Mouse (Mus musculus): Measurements from ENCODE around the gene Ccnk. TPM values are rescaled to one million over a fixed set of nuclear protein-coding genes. Genes with fewer than 3 reads are reported as not detected.

Gene Ccnk
- polyA plus RNA-seq, 1 experiment from 2014 or later = 3.3 TPM

- no peak overlapping the region for H3K4me3 ChIP-seq
- H3K4me1 ChIP-seq = peaks cover 24% of the 10 kb centered on the region
- H3K9me3 ChIP-seq = no peaks in the 10 kb centered on the region
- no peak overlapping the region for H3K9ac ChIP-seq
- no peak for ATAC-seq (ENCODE audit: borderline replicate concordance, extremely low read depth, low FRiP score, low TSS enrichment)
- 45% methylated on average over 3 of the region's 3 CpGs for WGBS
- H3K27me3 ChIP-seq = no peaks in the 10 kb centered on the region
- no peak overlapping the region for H3K27ac ChIP-seq
- H3K36me3 ChIP-seq = peaks cover 6% of the 10 kb centered on the region
- no peak overlapping the region for H3K4me2 ChIP-seq
These were observed 10.5 kb upstream of the Ccnk start for GRCm38 (mm10) chr12:108168909-108169308.

- no peak overlapping the region for H3K9ac ChIP-seq
- no peak for ATAC-seq (ENCODE audit: borderline replicate concordance, extremely low read depth, low FRiP score, low TSS enrichment)
- no peak overlapping the region for H3K4me3 ChIP-seq
- no peak overlapping the region for H3K27ac ChIP-seq
- H3K9me3 ChIP-seq = no peaks in the 10 kb centered on the region
- H3K4me1 ChIP-seq = peaks cover 24% of the 10 kb centered on the region
- 76% methylated on average over 3 of the region's 3 CpGs for WGBS
- H3K4me2 ChIP-seq = no peak overlapping the region
- H3K36me3 ChIP-seq = no peaks in the 10 kb centered on the region
- H3K27me3 ChIP-seq = no peaks in the 10 kb centered on the region
These were observed 8.9 kb upstream of the Ccnk start for GRCm38 (mm10) chr12:108170467-108170866.

DNA sequence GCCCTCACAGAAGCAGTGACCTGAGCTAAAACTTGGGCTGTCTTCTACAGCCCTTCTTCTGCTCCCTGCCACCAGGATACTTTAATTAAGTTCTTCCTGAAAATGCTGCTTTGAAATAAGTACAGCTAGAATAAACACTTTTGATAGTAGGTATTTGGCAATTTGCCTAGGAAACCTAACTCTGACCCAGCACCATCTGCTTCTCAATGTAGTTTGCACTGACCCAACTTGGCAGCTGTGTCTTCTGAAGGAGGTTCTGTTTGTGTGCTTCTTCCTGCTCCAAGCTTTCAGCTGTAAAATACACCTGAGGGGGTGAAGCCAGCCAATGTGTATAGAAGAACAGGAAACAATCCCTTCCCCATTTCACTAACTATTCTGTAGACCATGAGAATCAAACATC, 8.0 kb upstream of the Ccnk start:
- Histone ChIP-seq H3K9ac (no peak overlapping the region), H3K27ac (no peak overlapping the region), H3K36me3 (no peaks in the 10 kb centered on the region), H3K9me3 (no peaks in the 10 kb centered on the region), H3K27me3 (no peaks in the 10 kb centered on the region), H3K4me1 (peaks cover 26% of the 10 kb centered on the region), H3K4me3 (no peak overlapping the region), H3K4me2 (no peak overlapping the region)
- no peak for ATAC-seq (ENCODE audit: borderline replicate concordance, extremely low read depth, low FRiP score, low TSS enrichment)

DNA sequence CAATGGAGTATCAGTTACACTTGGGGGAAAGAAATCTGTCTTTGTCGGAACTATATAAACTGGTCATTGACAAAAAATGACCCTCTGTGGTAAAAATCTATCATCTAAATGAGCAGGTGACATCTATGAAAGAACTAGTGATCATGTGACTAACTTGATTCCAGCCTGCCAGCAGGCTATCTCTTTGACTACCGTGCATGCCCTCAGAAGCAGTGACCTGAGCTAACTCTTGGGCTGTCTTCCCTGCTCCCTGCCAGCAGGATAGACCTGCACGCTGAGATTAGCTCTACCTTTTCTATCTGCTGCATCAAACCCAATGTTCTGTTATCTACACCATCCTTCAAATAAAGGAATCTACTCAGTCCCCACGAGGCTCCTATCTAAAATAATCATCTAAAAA, 6.7 kb upstream of the Ccnk start:
- no peak for ATAC-seq (ENCODE audit: borderline replicate concordance, extremely low read depth, low FRiP score, low TSS enrichment)
- H3K36me3 ChIP-seq = no peaks in the 10 kb centered on the region

GRCm38 (mm10) chr12:108174606-108175505, 4.5 kb upstream of the Ccnk start:
- Histone ChIP-seq H3K4me2 (no peak overlapping the region), H3K27ac (no peak overlapping the region), H3K9ac (no peak overlapping the region), H3K27me3 (no peaks in the 10 kb centered on the region), H3K4me3 (no peak overlapping the region), H3K36me3 (no peaks in the 10 kb centered on the region), H3K9me3 (no peaks in the 10 kb centered on the region), H3K4me1 (peaks cover 33% of the 10 kb centered on the region)
- no peak for ATAC-seq (ENCODE audit: borderline replicate concordance, extremely low read depth, low FRiP score, low TSS enrichment)
- WGBS = 49% methylated on average over 8 of the region's 8 CpGs

More for the DNA sequence above, 6.7 kb upstream of the Ccnk start:
- Histone ChIP-seq H3K27me3 (no peaks in the 10 kb centered on the region), H3K9me3 (no peaks in the 10 kb centered on the region), H3K4me3 (no peak overlapping the region), H3K27ac (no peak overlapping the region), H3K9ac (no peak overlapping the region), H3K4me1 (peaks cover 38% of the 10 kb centered on the region), H3K4me2 (no peak overlapping the region)
- WGBS = 53% methylated on average over 4 of the region's 4 CpGs

- Histone ChIP-seq H3K4me2 (no peak overlapping the region), H3K4me3 (no peak overlapping the region), H3K4me1 (peaks cover 34% of the 10 kb centered on the region), H3K27me3 (no peaks in the 10 kb centered on the region), H3K36me3 (no peaks in the 10 kb centered on the region), H3K9me3 (no peaks in the 10 kb centered on the region), H3K27ac (no peak overlapping the region), H3K9ac (no peak overlapping the region)
- 69% methylated on average over 3 of the region's 3 CpGs for WGBS
- no peak for ATAC-seq (ENCODE audit: borderline replicate concordance, extremely low read depth, low FRiP score, low TSS enrichment)
These were observed 3.0 kb upstream of the Ccnk start for GRCm38 (mm10) chr12:108176366-108176765.

DNA sequence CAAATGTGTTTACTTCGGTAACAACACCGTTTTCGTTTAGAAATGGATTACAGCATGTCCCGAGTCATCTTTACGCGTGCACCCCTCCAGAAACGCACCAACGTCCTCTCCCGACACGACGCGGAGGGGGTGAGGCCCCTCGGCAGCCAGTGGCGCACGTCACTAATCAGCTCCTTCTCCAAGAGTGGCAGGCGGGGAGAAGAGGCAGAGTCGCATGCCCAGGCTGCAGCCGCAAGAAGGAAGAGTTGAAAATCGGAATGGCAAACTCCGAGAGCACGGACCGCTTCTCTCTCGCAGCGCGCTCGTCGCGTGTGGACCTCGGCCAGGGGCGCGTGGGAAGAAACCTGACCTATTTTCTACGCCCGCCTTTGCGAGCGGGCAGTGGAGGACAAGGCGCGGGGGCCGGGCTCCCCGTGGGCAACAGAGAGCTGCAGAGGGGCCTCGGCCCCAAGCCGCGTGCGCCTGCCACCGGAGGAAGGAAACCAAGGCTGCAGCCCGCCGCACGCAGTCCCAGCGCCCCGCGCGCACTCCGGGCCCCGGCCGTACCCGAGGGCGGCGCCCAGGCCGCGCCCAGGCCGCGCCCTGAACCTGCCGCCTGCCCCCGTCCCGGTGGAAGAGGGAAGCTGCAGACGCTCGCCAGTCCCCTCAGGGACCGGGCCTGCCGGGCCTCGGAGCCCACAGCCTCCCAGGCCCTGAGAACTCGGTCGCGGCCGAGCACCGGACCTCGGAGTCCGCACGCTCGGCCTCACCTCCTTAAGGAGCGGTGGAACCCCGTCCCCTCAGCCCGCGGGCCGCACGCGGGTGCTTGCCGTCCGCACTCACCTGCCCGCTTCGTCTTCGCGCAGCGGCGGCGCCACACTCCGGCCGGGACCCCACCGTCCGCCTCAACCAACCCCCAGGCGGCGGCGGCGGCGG, 791 bp upstream of the Ccnk start:
- H3K9me3 ChIP-seq = no peaks in the 10 kb centered on the region
- peak; percentile 35 for ATAC-seq (ENCODE audit: borderline replicate concordance, extremely low read depth, low FRiP score, low TSS enrichment)
- WGBS = under 1% methylated on average over 93 of the region's 103 CpGs
- peaks cover 12% of the 10 kb centered on the region; the same call in 1 of the 2 replicates for H3K36me3 ChIP-seq
- H3K4me3 ChIP-seq = peak overlapping the region; percentile 74
- H3K9ac ChIP-seq = peak overlapping the region; percentile 82
- no peaks in the 10 kb centered on the region for H3K27me3 ChIP-seq
- H3K27ac ChIP-seq = peak overlapping the region; percentile 87
- H3K4me2 ChIP-seq = peak overlapping the region; percentile 79
- peaks cover 29% of the 10 kb centered on the region for H3K4me1 ChIP-seq

GRCm38 (mm10) chr12:108179246-108179320, 296 bp upstream of the Ccnk start, which contains the start of gene Setd3:
Setd3 (minus strand) TSS chr12:108179314.
- Histone ChIP-seq H3K4me2 (peak within 1 kb of the TSS; percentile 82), H3K9ac (peak within 1 kb of the TSS; percentile 82), H3K27ac (peak within 1 kb of the TSS; percentile 87), H3K4me1 (peaks cover 29% of the 10 kb centered on the region), H3K9me3 (no peaks in the 10 kb centered on the region), H3K36me3 (peaks cover 17% of the 10 kb centered on the region; the same call in 1 of the 2 replicates), H3K27me3 (no peaks in the 10 kb centered on the region), H3K4me3 (peak within 1 kb of the TSS; percentile 74)
- WGBS = 2% methylated on average over 8 of the region's 9 CpGs
- no peak for ATAC-seq (ENCODE audit: borderline replicate concordance, extremely low read depth, low FRiP score, low TSS enrichment)

DNA sequence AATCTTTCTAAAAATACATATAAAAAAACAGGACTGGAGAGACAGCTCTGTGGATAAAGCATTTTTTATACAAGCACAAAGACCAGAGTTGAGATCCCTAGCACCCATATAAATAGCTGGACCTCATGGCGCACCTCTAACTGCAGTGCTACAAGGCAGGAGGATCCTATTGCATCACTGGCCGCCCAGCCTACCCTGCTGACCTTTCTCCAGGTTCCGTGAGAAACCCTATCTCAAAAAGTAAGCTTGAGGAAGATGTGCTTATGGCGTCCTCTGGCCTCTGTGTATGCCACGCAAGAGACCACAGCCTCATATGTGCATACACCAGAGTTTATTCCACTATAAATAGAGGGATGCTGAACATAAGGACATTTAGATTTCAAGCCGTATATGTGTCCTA, 2.3 kb downstream of the Ccnk start:
- H3K4me1 ChIP-seq = peaks cover 22% of the 10 kb centered on the region
- 91% methylated on average over 6 of the region's 6 CpGs for WGBS
- H3K4me3 ChIP-seq = no peak overlapping the region
- no peak overlapping the region for H3K9ac ChIP-seq
- no peaks in the 10 kb centered on the region for H3K27me3 ChIP-seq
- no peak overlapping the region for H3K4me2 ChIP-seq
- peaks cover 29% of the 10 kb centered on the region for H3K36me3 ChIP-seq
- H3K9me3 ChIP-seq = no peaks in the 10 kb centered on the region
- no peak for ATAC-seq (ENCODE audit: borderline replicate concordance, extremely low read depth, low FRiP score, low TSS enrichment)
- no peak overlapping the region for H3K27ac ChIP-seq

DNA sequence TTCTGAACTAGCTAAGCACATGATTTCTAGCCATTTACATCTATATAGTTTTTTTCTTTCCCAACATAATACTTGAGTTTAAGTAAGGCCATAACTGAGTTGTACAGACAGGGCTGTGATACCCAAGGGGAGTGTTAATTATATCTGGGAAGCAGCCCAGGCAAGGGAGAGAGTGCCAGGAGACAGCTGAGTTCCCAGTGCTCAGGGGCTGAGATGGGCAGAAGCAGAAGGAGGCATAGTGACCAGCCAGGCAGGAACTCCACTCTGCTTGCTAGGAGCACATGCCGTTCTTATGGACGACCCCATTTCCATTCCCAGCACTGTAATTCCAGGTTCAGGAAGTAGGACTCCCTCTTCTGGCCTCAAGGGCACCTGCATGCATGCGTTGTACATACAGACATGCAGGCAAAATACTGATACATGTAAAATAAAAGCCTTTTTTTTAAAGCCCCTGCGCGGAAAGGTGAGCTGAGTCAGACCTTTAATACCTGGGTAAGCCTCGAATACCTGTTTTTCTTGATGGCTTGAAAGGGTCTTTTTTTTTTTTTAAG, 8.2 kb downstream of the Ccnk start:
- ATAC-seq (ENCODE audit: borderline replicate concordance, extremely low read depth, low FRiP score, low TSS enrichment) = no peak
- no peaks in the 10 kb centered on the region for H3K4me1 ChIP-seq
- no peak overlapping the region for H3K4me2 ChIP-seq
- WGBS = 93% methylated on average over 6 of the region's 6 CpGs
- H3K27ac ChIP-seq = no peak overlapping the region
- no peaks in the 10 kb centered on the region for H3K27me3 ChIP-seq
- H3K9ac ChIP-seq = no peak overlapping the region
- H3K36me3 ChIP-seq = peaks cover 75% of the 10 kb centered on the region
- no peak overlapping the region for H3K4me3 ChIP-seq
- H3K9me3 ChIP-seq = no peaks in the 10 kb centered on the region

GRCm38 (mm10) chr12:108193878-108194277, 14.5 kb downstream of the Ccnk start:
- WGBS = 91% methylated on average over 5 of the region's 5 CpGs
- no peak overlapping the region for H3K4me2 ChIP-seq
- H3K4me1 ChIP-seq = no peaks in the 10 kb centered on the region
- no peaks in the 10 kb centered on the region for H3K9me3 ChIP-seq
- H3K27ac ChIP-seq = no peak overlapping the region
- H3K9ac ChIP-seq = no peak overlapping the region
- no peaks in the 10 kb centered on the region for H3K27me3 ChIP-seq
- H3K36me3 ChIP-seq = peaks cover 96% of the 10 kb centered on the region
- H3K4me3 ChIP-seq = no peak overlapping the region
- no peak for ATAC-seq (ENCODE audit: borderline replicate concordance, extremely low read depth, low FRiP score, low TSS enrichment)

DNA sequence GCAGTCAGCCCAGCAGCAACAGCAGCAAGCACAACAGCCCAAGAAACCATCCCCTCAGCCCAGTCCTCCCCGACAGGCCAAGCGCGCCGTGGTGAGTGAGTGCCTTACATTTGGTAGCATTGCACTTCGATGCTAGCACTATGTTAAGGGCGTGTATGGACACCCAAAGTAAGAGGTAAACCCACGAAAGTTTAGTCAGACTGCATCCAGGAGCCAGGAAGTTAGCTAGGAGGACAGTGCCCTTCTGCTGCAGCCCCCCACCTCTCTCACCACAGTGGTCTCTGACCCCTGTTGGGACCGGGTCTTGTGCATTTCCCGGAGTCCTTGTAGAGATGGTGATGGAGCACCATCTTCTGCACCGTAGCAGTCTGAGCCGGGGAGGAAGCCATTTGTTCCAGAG, 16.4 kb downstream of the Ccnk start:
- H3K9ac ChIP-seq = no peak overlapping the region
- no peaks in the 10 kb centered on the region for H3K9me3 ChIP-seq
- no peaks in the 10 kb centered on the region for H3K4me1 ChIP-seq
- ATAC-seq (ENCODE audit: borderline replicate concordance, extremely low read depth, low FRiP score, low TSS enrichment) = no peak
- peaks cover 98% of the 10 kb centered on the region for H3K36me3 ChIP-seq
- no peak overlapping the region for H3K27ac ChIP-seq
- no peaks in the 10 kb centered on the region for H3K27me3 ChIP-seq
- 93% methylated on average over 11 of the region's 11 CpGs for WGBS
- H3K4me2 ChIP-seq = no peak overlapping the region
- H3K4me3 ChIP-seq = no peak overlapping the region

Data from lung, embryonic 15.5 days (tissue).